ENCODE assay signal across 15 mouse cellular contexts in the genomic region with DNA sequence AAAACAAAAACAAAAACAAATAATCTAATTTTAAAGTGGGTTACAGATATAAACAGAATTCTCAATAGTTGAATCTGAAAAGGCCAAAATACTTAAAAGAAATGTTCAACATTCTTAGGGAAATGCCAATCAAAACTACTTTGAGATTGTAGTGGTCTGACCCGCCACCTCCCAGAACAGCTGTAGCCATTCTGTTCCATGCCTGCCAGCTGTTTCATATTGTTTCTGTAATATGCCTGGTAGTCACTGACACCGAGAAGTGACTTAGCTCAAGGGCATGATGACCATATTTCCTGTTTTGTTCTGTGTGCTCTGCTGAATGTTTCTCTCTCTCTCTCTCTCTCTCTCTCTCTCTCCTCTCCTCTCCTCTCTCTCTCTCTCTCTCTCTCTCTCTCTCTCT.
"Had no signal": no experiment of that assay in that cellular context is flagged by ENCODE, and none has a peak within 500 bp of the region (broad histone marks: within the 10 kb centered on the region; RNA-seq: fewer than 3 reads in every experiment).

No protein-coding gene starts in this region.

- H3K9ac ChIP-seq: limb, embryonic 12.5 days; liver, embryonic 12.5 days; liver, embryonic 15.5 days; midbrain, embryonic 13.5 days had no signal

- H3K27ac ChIP-seq: layer of hippocampus, adult 2 months; limb, embryonic 12.5 days; liver, embryonic 12.5 days; liver, embryonic 15.5 days; midbrain, embryonic 10.5 days; midbrain, embryonic 13.5 days had no signal

- H3K27me3 ChIP-seq: limb, embryonic 12.5 days; midbrain, embryonic 13.5 days had no signal

- H3K9me3 ChIP-seq: liver, embryonic 12.5 days; liver, embryonic 15.5 days; midbrain, embryonic 10.5 days had no signal

- DNase-seq: kidney, adult 2 months; kidney, postnatal 25 days; layer of hippocampus, adult 9-11 months; liver; thymus, adult 18-20 months; thymus, postnatal 36 days had no signal

- H3K36me3 ChIP-seq: limb, embryonic 12.5 days; liver, embryonic 12.5 days; liver, embryonic 15.5 days; midbrain, embryonic 10.5 days; midbrain, embryonic 13.5 days had no signal

- ATAC-seq: inflammation-experienced regulatory T-cells, adult 6 months; intestine, embryonic 16.5 days; liver, embryonic 12.5 days; midbrain, embryonic 13.5 days; midbrain, embryonic 16.5 days had no signal

- H3K4me1 ChIP-seq: limb, embryonic 12.5 days; liver, embryonic 12.5 days; liver, embryonic 15.5 days; midbrain, embryonic 10.5 days; midbrain, embryonic 13.5 days had no signal

- H3K4me2 ChIP-seq: limb, embryonic 12.5 days; liver, embryonic 12.5 days; liver, embryonic 15.5 days; midbrain, embryonic 13.5 days had no signal

- H3K4me3 ChIP-seq: layer of hippocampus, adult 2 months; limb, embryonic 12.5 days; liver, embryonic 12.5 days; liver, embryonic 15.5 days; midbrain, embryonic 10.5 days; midbrain, embryonic 13.5 days had no signal
